Mouse (Mus musculus) stomach, embryonic 15.5 days (tissue): Measurements from ENCODE around the gene Itgb7. TPM values are rescaled to one million over a fixed set of nuclear protein-coding genes. Genes with fewer than 3 reads are reported as not detected.
A peak's percentile ranks its signal among the peaks of the same experiment; 100 is the strongest.
"Not testable (repeated sequence)": the region's sequence is repeated elsewhere in the genome, so short reads cannot be mapped to it uniquely, and the experiment has no call there.

Experiments
- ATAC-seq: fragments of 200-750 bp; cut with Nextera tagmentation; 2 replicates; pipeline ENCODE4 v1.8.0; 2017; ENCODE audit warnings: low read depth, moderate number of reproducible peaks, moderate TSS enrichment; ENCODE audit not compliant: insufficient read depth, low FRiP score
- H3K27ac ChIP-seq: fragments of 300-500 bp; sonication (generic); 2 replicates; pipeline ENCODE4 v1.5.1; 2015; ENCODE audit warnings: mild to moderate bottlenecking, inconsistent platforms
- H3K27me3 ChIP-seq: fragments of 300-500 bp; sonication (generic); replicated peaks from 2 replicates; pipeline ENCODE4 v1.6.1; 2015; ENCODE audit warnings: inconsistent platforms
- H3K36me3 ChIP-seq: fragments of 300-500 bp; sonication (generic); 2 replicates; pipeline ENCODE4 v1.6.1; 2015; ENCODE audit warnings: inconsistent platforms
- H3K4me1 ChIP-seq: fragments of 300-500 bp; sonication (generic); 2 replicates; pipeline ENCODE4 v1.6.1; 2015; ENCODE audit warnings: inconsistent platforms
- H3K4me2 ChIP-seq: fragments of 300-500 bp; sonication (generic); 2 replicates; pipeline ENCODE4 v1.6.1; 2015; ENCODE audit warnings: mild to moderate bottlenecking, inconsistent platforms
- H3K4me3 ChIP-seq: fragments of 300-500 bp; sonication (generic); replicated peaks from 2 replicates; pipeline ENCODE4 v1.5.1; 2015; ENCODE audit warnings: inconsistent platforms
- H3K9ac ChIP-seq: fragments of 300-500 bp; sonication (generic); 2 replicates; pipeline ENCODE4 v1.6.1; 2015; ENCODE audit warnings: inconsistent platforms
- H3K9me3 ChIP-seq: fragments of 300-500 bp; sonication (generic); 2 replicates; pipeline ENCODE4 v1.6.1; 2016; ENCODE audit warnings: inconsistent platforms
- WGBS: fragments of 180-500 bp; shearing (Covaris S2); methylation state at CpG from one replicate; pipeline ENCODE4 v1.1.7; 2015; 5-methylcytosine and 5-hydroxymethylcytosine counted together
- polyA plus RNA-seq: library from polyadenylated mRNA; unstranded; fragments of >200 nt; fragmentation: Nextera tagmentation; extraction: Ambion mirVana; gene quantifications from 2 replicates; pipeline ENCODE4 v1.2.1, GENCODE M21; 2015

Itgb7 gene
- polyA plus RNA-seq, 1 experiment from 2014 or later, result 9.6 TPM

DNA sequence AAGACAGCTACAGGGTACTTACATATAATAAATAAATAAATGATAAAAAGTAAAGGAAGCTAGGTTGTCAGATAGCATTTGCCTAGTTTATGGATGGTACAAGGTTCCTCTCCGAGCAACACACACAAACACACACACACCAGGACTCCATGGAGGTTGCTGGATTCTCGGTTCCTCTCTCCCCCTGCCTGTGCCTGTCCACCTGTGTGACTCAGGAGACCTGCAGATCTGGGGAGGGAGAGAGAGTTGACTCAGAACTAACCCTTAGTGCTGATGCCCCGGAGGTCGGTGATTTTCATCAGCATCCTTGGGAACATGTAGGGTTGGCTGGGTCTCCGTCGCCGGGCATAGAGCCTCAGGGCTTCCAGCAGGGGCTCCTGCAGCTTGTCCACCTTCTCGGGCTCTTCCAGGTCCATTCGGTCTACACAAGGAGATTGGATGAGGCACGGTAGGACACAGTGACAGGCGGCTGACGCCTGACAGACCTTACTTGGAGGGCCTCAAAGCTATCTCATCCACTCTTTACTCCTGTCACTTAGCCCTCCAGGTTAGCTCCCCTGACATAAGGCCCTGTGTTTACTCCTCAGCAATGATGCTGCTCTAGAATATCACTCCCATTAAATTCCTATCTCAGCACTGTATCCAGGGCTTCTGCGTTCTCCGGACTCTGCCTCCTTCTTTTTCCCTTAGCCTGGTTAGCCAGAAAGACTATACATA, 7.0 kb upstream of the Itgb7 start:
- Histone ChIP-seq H3K4me3 (no peak overlapping the region), H3K36me3 (peaks cover 8% of the 10 kb centered on the region; the same call in 1 of the 2 replicates), H3K27me3 (no peaks in the 10 kb centered on the region), H3K9ac (no peak overlapping the region), H3K27ac (no peak overlapping the region), H3K4me2 (no peak overlapping the region), H3K9me3 (no peaks in the 10 kb centered on the region), H3K4me1 (peaks cover 36% of the 10 kb centered on the region)
- no peak for ATAC-seq
- whole genome bisulfite sequencing, result 88% methylated on average over 14 of the region's 14 CpGs

GRCm38 (mm10) chr15:102235371-102236027, 3.8 kb upstream of the Itgb7 start:
- peaks cover 5% of the 10 kb centered on the region; the same call in 1 of the 2 replicates for H3K36me3 ChIP-seq
- WGBS, result 21% methylated on average over 20 of the region's 21 CpGs
- peaks cover 31% of the 10 kb centered on the region for H3K4me1 ChIP-seq
- no peaks in the 10 kb centered on the region for H3K9me3 ChIP-seq
- no peaks in the 10 kb centered on the region for H3K27me3 ChIP-seq
- H3K4me3 ChIP-seq, result no peak overlapping the region; the same call in 1 of the 2 replicates
- H3K27ac ChIP-seq, result peak overlapping the region; percentile 71
- no peak overlapping the region for H3K9ac ChIP-seq
- peak overlapping the region; percentile 39 for H3K4me2 ChIP-seq
- peak; percentile 76 for ATAC-seq

GRCm38 (mm10) chr15:102233896-102234295, 2.2 kb upstream of the Itgb7 start:
- peaks cover 28% of the 10 kb centered on the region for H3K4me1 ChIP-seq
- H3K4me3 ChIP-seq, result no peak overlapping the region
- no peaks in the 10 kb centered on the region for H3K27me3 ChIP-seq
- no peaks in the 10 kb centered on the region for H3K9me3 ChIP-seq
- peaks cover 5% of the 10 kb centered on the region; the same call in 1 of the 2 replicates for H3K36me3 ChIP-seq
- WGBS, result 25% methylated on average over 2 of the region's 2 CpGs
- no peak overlapping the region for H3K9ac ChIP-seq
- no peak overlapping the region for H3K27ac ChIP-seq
- no peak overlapping the region for H3K4me2 ChIP-seq
- ATAC-seq, result no peak

- Histone ChIP-seq H3K27me3 (no peaks in the 10 kb centered on the region), H3K4me3 (no peak overlapping the region), H3K9me3 (no peaks in the 10 kb centered on the region), H3K4me2 (no peak overlapping the region), H3K27ac (no peak overlapping the region), H3K36me3 (no peaks in the 10 kb centered on the region), H3K4me1 (peaks cover 28% of the 10 kb centered on the region), H3K9ac (no peak overlapping the region)
- no peak for ATAC-seq
- 82% methylated on average over 7 of the region's 7 CpGs for WGBS
These were observed 1.0 kb upstream of the Itgb7 start for GRCm38 (mm10) chr15:102232764-102233163.

DNA sequence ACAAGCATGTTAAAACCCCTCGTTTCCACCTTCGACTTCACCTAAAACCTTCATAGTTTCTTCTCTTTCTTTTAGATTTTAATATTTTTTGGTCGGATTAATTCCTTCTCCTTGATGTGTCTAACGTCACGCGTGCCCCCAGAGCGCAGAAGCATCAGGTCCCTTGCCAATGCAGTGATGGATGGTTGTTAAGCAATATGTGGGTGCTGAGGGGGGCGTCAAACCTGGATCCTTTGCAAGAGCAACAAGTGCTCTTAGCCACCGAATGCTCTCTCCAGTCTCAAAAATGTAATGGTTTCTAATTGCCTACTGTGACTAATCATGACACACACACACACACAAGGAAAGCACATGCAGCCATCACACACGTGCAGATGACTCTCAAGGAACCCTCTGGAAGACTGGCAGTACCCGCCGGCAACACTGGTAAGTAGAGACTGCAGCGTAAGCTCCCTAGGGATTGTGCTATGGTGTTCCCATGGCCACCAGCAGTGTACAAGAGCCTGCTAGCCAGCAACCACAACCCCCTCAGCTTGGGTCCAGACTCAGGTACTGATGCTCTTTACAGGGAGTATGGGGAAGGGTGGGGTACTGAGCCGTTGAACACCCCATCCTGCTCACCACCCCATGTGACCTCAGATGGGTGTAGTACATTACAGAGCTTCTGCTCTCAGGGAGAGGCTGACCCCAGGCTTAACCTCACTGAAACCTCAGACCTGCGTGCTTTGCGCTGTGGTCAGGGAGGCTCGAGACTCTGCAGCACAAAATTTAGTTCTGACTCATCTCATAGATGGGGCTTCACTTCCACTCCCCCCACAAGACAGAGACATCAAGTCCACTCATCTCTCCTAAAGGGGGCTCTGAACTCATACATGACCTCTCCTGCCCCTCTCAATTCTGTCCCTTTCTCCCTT, 1.1 kb downstream of the Itgb7 start:
- H3K4me1 ChIP-seq, result peaks cover 21% of the 10 kb centered on the region
- no peaks in the 10 kb centered on the region for H3K9me3 ChIP-seq
- WGBS, result 78% methylated on average over 17 of the region's 17 CpGs
- H3K4me2 ChIP-seq, result no peak overlapping the region
- H3K9ac ChIP-seq, result no peak overlapping the region
- no peaks in the 10 kb centered on the region for H3K36me3 ChIP-seq
- no peak for ATAC-seq
- H3K27ac ChIP-seq, result no peak overlapping the region
- no peak overlapping the region for H3K4me3 ChIP-seq
- H3K27me3 ChIP-seq, result no peaks in the 10 kb centered on the region

GRCm38 (mm10) chr15:102225619-102226018, 6.1 kb downstream of the Itgb7 start:
- not testable (repeated sequence) for H3K4me1 ChIP-seq
- WGBS, result 79% methylated on average over 6 of the region's 6 CpGs

GRCm38 (mm10) chr15:102224992-102225617, 6.6 kb downstream of the Itgb7 start:
- Histone ChIP-seq H3K4me3 (peak overlapping the region; percentile 42), H3K27me3 (peaks cover 10% of the 10 kb centered on the region; the same call in 1 of the 2 replicates), H3K27ac (no peak overlapping the region), H3K9ac (0 out of 2 replicates have a peak overlapping the region, but pooled peaks have one; percentile 9), H3K36me3 (no peaks in the 10 kb centered on the region), H3K4me1 (peaks cover 8% of the 10 kb centered on the region; the same call in 1 of the 2 replicates), H3K4me2 (peak overlapping the region; percentile 93), H3K9me3 (no peaks in the 10 kb centered on the region)
- WGBS, result 16% methylated on average over 21 of the region's 21 CpGs
- no peak for ATAC-seq

More at GRCm38 (mm10) chr15:102225619-102226018, 6.1 kb downstream of the Itgb7 start:
- not testable (repeated sequence) for H3K27me3 ChIP-seq, H3K9ac ChIP-seq, H3K4me2 ChIP-seq, H3K9me3 ChIP-seq, H3K4me3 ChIP-seq, H3K27ac ChIP-seq, ATAC-seq, H3K36me3 ChIP-seq

DNA sequence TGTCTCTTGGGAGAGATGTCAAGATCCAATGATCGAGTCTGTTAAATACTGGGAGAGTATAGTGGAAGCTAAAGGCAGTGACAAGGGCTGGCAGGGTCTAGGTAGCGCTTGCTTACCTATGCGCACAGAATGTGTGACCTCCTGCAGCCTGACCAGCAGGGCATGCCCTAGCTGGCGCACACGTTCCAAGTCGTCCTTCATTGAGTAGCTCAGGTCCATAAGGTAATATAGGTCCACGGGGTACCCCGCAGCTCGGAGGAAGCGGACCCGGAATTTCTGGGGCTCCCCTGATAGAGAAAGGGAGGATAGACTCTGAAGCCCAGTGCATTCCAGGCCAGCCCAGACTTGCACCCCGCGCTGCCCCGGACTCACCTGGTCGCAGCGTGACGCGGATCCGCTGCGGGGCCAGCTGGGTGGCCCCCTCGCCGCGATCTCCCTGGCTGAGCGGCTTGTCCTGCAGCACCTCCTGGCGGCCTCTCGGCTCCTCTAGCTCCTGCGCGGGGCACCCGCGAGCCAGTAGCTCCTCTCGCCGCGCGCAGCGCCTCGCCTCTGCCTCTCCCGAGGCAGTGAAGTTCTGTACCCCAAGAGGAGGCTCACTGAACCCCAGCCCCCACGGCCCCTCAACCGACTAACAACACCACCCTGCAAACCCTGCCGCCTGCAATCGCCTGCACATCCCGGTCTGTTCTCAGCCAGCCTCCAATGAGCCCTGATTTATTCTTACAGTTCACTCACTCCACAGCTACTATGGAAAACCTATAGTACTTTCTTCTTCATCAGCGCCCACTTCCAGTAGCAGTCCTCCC, 7.4 kb downstream of the Itgb7 start:
- peaks cover 8% of the 10 kb centered on the region; the same call in 1 of the 2 replicates for H3K4me1 ChIP-seq
- H3K36me3 ChIP-seq, result no peaks in the 10 kb centered on the region
- 3% methylated on average over 43 of the region's 43 CpGs for WGBS
- peaks cover 10% of the 10 kb centered on the region; the same call in 1 of the 2 replicates for H3K27me3 ChIP-seq
- no peaks in the 10 kb centered on the region for H3K9me3 ChIP-seq
- no peak overlapping the region for H3K27ac ChIP-seq
- H3K4me3 ChIP-seq, result peak overlapping the region; percentile 42
- H3K4me2 ChIP-seq, result peak overlapping the region; percentile 93
- ATAC-seq, result peak; percentile 84
- H3K9ac ChIP-seq, result peak overlapping the region; percentile 42; the same call in 1 of the 2 replicates

- Histone ChIP-seq H3K9ac (no peak overlapping the region), H3K4me2 (no peak overlapping the region), H3K4me1 (peaks cover 8% of the 10 kb centered on the region; the same call in 1 of the 2 replicates), H3K9me3 (no peaks in the 10 kb centered on the region), H3K27ac (no peak overlapping the region), H3K27me3 (peaks cover 10% of the 10 kb centered on the region; the same call in 1 of the 2 replicates), H3K36me3 (no peaks in the 10 kb centered on the region), H3K4me3 (no peak overlapping the region)
- ATAC-seq, result no peak
- WGBS, result 48% methylated on average over 10 of the region's 10 CpGs
These were observed 9.4 kb downstream of the Itgb7 start for GRCm38 (mm10) chr15:102222386-102222785.

- Histone ChIP-seq H3K9me3 (no peaks in the 10 kb centered on the region), H3K4me2 (no peak overlapping the region), H3K4me1 (no peaks in the 10 kb centered on the region), H3K27me3 (no peaks in the 10 kb centered on the region), H3K4me3 (no peak overlapping the region), H3K9ac (no peak overlapping the region), H3K36me3 (peaks cover 29% of the 10 kb centered on the region), H3K27ac (no peak overlapping the region)
- WGBS, result 82% methylated on average over 7 of the region's 7 CpGs
- no peak for ATAC-seq
These were observed 14.4 kb downstream of the Itgb7 start for GRCm38 (mm10) chr15:102217325-102217724.
